Mouse (Mus musculus) neural tube, embryonic 11.5 days (tissue): ENCODE data around the gene Orc4. TPM values are rescaled to one million over a fixed set of nuclear protein-coding genes. Genes with fewer than 3 reads are reported as not detected.
"Not testable (repeated sequence)": the region's sequence is repeated elsewhere in the genome, so short reads cannot be mapped to it uniquely, and the experiment has no call there.

ENCODE experiments used
- ATAC-seq: fragments of 200-750 bp; cut with Nextera tagmentation; 2 replicates; pipeline ENCODE4 v1.8.0; 2017; ENCODE audit warnings: moderate number of reproducible peaks, mild to moderate bottlenecking, moderate TSS enrichment, moderate library complexity; ENCODE audit not compliant: insufficient read depth, low FRiP score, low TSS enrichment
- DNase-seq: peaks from one replicate; pipeline ENCODE4 v3.0.0-alpha.2; 2015; ENCODE audit warnings: low spot score
- H3K27ac ChIP-seq: fragments of 300-500 bp; sonication (generic); 2 replicates; pipeline ENCODE4 v1.5.1; 2014; ENCODE audit warnings: low read depth, mild to moderate bottlenecking, low read length
- H3K27me3 ChIP-seq: fragments of 300-500 bp; sonication (generic); 2 replicates; pipeline ENCODE4 v1.6.1; 2014; ENCODE audit warnings: mild to moderate bottlenecking, low read length, mixed read lengths; ENCODE audit not compliant: control insufficient read depth, insufficient read depth
- H3K36me3 ChIP-seq: fragments of 300-500 bp; sonication (generic); 2 replicates; pipeline ENCODE4 v1.6.1; 2014; ENCODE audit warnings: mild to moderate bottlenecking, low read length, moderate library complexity, mixed read lengths; ENCODE audit not compliant: control insufficient read depth, insufficient read depth
- H3K4me1 ChIP-seq: fragments of 300-500 bp; sonication (generic); 2 replicates; pipeline ENCODE4 v1.6.1; 2014; ENCODE audit warnings: low read length, mixed read lengths; ENCODE audit not compliant: control insufficient read depth, insufficient read depth
- H3K4me2 ChIP-seq: fragments of 300-500 bp; sonication (generic); 2 replicates; pipeline ENCODE4 v1.6.1; 2014; ENCODE audit warnings: low read depth, mild to moderate bottlenecking, moderate library complexity
- H3K4me3 ChIP-seq: fragments of 300-500 bp; sonication (generic); 2 replicates; pipeline ENCODE4 v1.5.1; 2014; ENCODE audit warnings: low read depth, low read length
- H3K9ac ChIP-seq: fragments of 300-500 bp; sonication (generic); 2 replicates; pipeline ENCODE4 v1.6.1; 2014; ENCODE audit warnings: mild to moderate bottlenecking, low read length
- H3K9me3 ChIP-seq: fragments of 300-500 bp; sonication (generic); 2 replicates; pipeline ENCODE4 v1.6.1; 2016; ENCODE audit warnings: low read length; ENCODE audit not compliant: control insufficient read depth
- WGBS: fragments of 180-500 bp; shearing (Covaris S2); extraction: QIAGEN DNeasy Blood & Tissue Kit; methylation state at CpG from one replicate; pipeline ENCODE4 v1.1.7; 2014; 5-methylcytosine and 5-hydroxymethylcytosine counted together
- polyA plus RNA-seq: library from polyadenylated mRNA; unstranded; fragments of >200 nt; fragmentation: Nextera tagmentation; extraction: Ambion mirVana; gene quantifications from 2 replicates; pipeline ENCODE4 v1.2.1, GENCODE M21; 2014

Orc4 gene
- polyA plus RNA-seq, 1 experiment from 2014 or later, result 133 TPM

GRCm38 (mm10) chr2:48915832-48916231, 34.2 kb downstream of the Orc4 start:
- Histone ChIP-seq H3K9ac (no peak overlapping the region), H3K4me1 (no peaks in the 10 kb centered on the region), H3K36me3 (no peaks in the 10 kb centered on the region), H3K9me3 (no peaks in the 10 kb centered on the region), H3K27ac (no peak overlapping the region), H3K4me2 (no peak overlapping the region), H3K27me3 (no peaks in the 10 kb centered on the region), H3K4me3 (no peak overlapping the region)
- ATAC-seq, result no peak
- no peak for DNase-seq

- DNase-seq (no peak), ATAC-seq (no peak)
- WGBS, result 74% methylated on average over 1 of the region's 1 CpGs
- Histone ChIP-seq H3K4me1 (no peaks in the 10 kb centered on the region), H3K4me3 (no peak overlapping the region), H3K27me3 (no peaks in the 10 kb centered on the region), H3K4me2 (no peak overlapping the region), H3K9ac (no peak overlapping the region), H3K36me3 (no peaks in the 10 kb centered on the region), H3K27ac (no peak overlapping the region), H3K9me3 (no peaks in the 10 kb centered on the region)
These were observed 35.9 kb downstream of the Orc4 start for GRCm38 (mm10) chr2:48914185-48914584.

DNA sequence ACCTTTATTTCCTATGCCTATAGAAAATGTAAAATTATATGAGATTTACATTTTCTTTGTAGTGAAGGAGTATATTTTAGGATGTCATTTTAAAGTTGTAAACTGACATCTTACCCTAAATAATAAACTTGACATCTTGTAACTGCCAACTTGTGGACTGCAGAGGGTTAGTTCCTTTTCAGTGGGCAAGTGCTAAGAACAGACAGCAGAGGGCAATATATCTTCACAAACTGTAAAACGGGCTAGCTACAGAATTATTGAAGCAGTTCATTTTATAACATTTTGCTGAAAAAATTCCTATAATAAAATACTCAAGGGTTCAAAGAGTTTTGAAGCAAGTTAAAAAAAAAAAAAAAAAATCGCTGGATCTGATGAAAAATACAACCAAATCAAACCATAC, 41.2 kb downstream of the Orc4 start:
- DNase-seq, result no peak
- no peak for ATAC-seq
- Histone ChIP-seq H3K4me3 (no peak overlapping the region), H3K4me2 (no peak overlapping the region), H3K4me1 (no peaks in the 10 kb centered on the region), H3K27ac (no peak overlapping the region), H3K36me3 (no peaks in the 10 kb centered on the region), H3K9me3 (no peaks in the 10 kb centered on the region), H3K27me3 (no peaks in the 10 kb centered on the region), H3K9ac (no peak overlapping the region)
- 72% methylated on average over 2 of the region's 2 CpGs for WGBS

- Histone ChIP-seq H3K27me3 (no peaks in the 10 kb centered on the region), H3K9me3 (no peaks in the 10 kb centered on the region), H3K4me3 (no peak overlapping the region), H3K36me3 (no peaks in the 10 kb centered on the region), H3K4me1 (no peaks in the 10 kb centered on the region), H3K27ac (no peak overlapping the region), H3K9ac (no peak overlapping the region), H3K4me2 (no peak overlapping the region)
- ATAC-seq, result no peak
- WGBS, result 94% methylated on average over 3 of the region's 3 CpGs
- no peak for DNase-seq
These were observed 54.9 kb downstream of the Orc4 start for GRCm38 (mm10) chr2:48895186-48895585.

GRCm38 (mm10) chr2:48885945-48886344, 64.1 kb downstream of the Orc4 start:
- no peaks in the 10 kb centered on the region for H3K9me3 ChIP-seq
- H3K27ac ChIP-seq, result no peak overlapping the region
- peak; percentile 70 for DNase-seq
- no peak overlapping the region for H3K4me3 ChIP-seq
- H3K9ac ChIP-seq, result no peak overlapping the region
- H3K4me2 ChIP-seq, result no peak overlapping the region
- ATAC-seq, result 0 out of 2 replicates have a peak, but pooled peaks have one; percentile 60
- H3K27me3 ChIP-seq, result no peaks in the 10 kb centered on the region
- H3K36me3 ChIP-seq, result no peaks in the 10 kb centered on the region
- no peaks in the 10 kb centered on the region for H3K4me1 ChIP-seq

DNA sequence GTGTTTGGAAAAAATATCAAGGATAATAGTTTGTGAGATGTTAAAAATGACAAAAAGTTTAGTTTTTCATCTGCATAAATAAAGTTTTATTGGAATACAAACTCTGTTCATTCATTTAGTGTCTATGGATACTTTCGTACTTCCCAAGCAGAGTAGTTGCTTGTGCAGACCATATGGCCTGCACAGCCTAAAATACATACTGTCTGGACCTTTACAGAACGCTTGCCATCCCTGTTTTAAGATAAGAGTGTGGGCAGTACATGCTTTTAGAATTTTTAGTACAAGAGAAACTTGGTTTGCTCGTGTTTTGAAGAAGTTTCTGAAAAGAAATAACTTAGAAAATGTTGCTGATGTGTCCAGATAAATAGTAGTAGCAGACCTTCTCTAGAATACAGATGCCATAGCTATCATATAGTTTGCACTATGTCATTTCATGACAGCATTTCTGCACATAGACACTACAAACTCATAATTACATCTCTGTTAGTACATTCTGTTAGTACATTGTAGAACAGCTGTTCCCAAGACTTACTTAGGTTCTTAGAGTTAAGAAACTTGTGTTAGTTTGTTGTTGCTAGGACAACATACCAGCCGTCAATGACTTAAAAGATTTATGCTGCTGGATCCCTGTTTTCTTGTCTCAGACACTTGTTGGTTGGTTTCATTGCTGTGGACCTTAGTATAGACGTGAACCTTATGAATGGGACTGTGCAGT, 81.7 kb downstream of the Orc4 start:
- no peaks in the 10 kb centered on the region for H3K36me3 ChIP-seq
- 73% methylated on average over 5 of the region's 5 CpGs for WGBS
- DNase-seq (no peak), ATAC-seq (no peak)
- no peak overlapping the region for H3K9ac ChIP-seq
- no peak overlapping the region for H3K4me2 ChIP-seq
- no peaks in the 10 kb centered on the region for H3K27me3 ChIP-seq
- no peak overlapping the region for H3K27ac ChIP-seq
- H3K4me3 ChIP-seq, result no peak overlapping the region
- no peaks in the 10 kb centered on the region for H3K4me1 ChIP-seq
- H3K9me3 ChIP-seq, result no peaks in the 10 kb centered on the region

- H3K4me3 ChIP-seq, DNase-seq, H3K27ac ChIP-seq, H3K9me3 ChIP-seq, H3K4me2 ChIP-seq, H3K36me3 ChIP-seq, H3K27me3 ChIP-seq, H3K4me1 ChIP-seq, H3K9ac ChIP-seq, ATAC-seq: not testable (repeated sequence)
- 93% methylated on average over 6 of the region's 6 CpGs for WGBS
These were observed 84.5 kb downstream of the Orc4 start for GRCm38 (mm10) chr2:48865596-48865995.

Other genes with a start within 250 kb of the Orc4 start
- gene Acvr2a, start 136.2 kb downstream of the Orc4 start, polyA plus RNA-seq, result 45.6 and 50.0 TPM in 2 replicates
- 32.2 and 33.4 TPM in 2 replicates for gene Mbd5, start 769 bp downstream of the Orc4 start, polyA plus RNA-seq